25 mouse cellular contexts compared by ENCODE assay signal in the genomic region with DNA sequence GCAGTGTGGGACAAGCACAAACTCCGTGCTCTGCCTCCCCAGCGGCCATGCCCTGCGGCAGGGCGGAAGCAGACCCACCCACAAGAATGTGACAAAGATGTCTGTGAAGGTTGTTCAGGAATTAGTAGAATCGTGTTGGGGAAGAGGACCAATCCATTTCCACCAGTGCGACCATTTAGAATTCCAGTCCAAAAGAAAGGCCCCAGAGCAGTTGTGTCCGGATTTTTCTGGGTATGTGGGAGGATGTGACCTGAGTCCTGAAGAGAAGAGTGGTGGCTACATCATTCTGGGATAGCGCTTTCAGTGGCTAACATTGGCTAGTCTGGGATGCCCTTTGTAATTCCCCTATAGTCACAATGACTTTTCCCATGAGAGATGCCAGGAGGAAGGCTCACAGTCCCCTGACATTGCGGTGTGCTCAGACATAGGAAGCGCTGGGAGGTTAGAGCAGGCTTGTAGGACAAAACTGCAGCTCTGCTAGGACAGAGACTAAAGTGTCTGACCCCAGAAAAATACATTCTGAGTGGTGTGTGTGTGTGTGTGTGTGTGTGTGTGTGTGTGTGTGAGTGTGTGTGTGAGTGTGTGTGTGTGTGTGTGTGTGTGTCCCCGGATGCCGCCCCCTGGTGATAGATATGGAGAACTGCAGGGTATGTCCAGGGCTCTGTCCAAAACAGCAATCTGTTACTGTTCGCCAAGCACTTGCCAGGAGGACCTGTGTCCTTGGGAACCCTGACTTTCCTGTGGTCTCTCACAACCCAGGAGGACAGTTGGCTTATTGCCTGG. TPM values are rescaled to one million over a fixed set of nuclear protein-coding genes. Genes with fewer than 3 reads are reported as not detected.
DNase-seq lines count a peak whose midpoint lies in the region; ATAC-seq and TF ChIP-seq lines count a peak whose summit lies in the region.
"Had no signal": no experiment of that assay in that cellular context is flagged by ENCODE, and none has a peak within 500 bp of the region (broad histone marks: within the 10 kb centered on the region; RNA-seq: fewer than 3 reads in every experiment).

No protein-coding gene starts in this region.

- no peak for ATAC-seq in forebrain, postnatal 0 days
- ATAC-seq in forebrain, embryonic 16.5 days, result no peak

- no peaks in the 10 kb centered on the region for H3K9me3 ChIP-seq in forebrain, postnatal 0 days (ENCODE audit: low read length)
- no peaks in the 10 kb centered on the region for H3K9me3 ChIP-seq in forebrain, embryonic 16.5 days (ENCODE audit: control insufficient read depth, low read length)
- H3K9me3 ChIP-seq: embryonic facial prominence, embryonic 13.5 days; hindbrain, embryonic 15.5 days; liver, embryonic 15.5 days; midbrain, embryonic 10.5 days; neural tube, embryonic 15.5 days had no signal

- no peak overlapping the region for H3K4me3 ChIP-seq in forebrain, postnatal 0 days (ENCODE audit: low read depth, low read length)
- H3K4me3 ChIP-seq in forebrain, embryonic 16.5 days (replicated peaks; ENCODE audit: low read length), result no peak overlapping the region
- H3K4me3 ChIP-seq in layer of hippocampus, adult 2 months, result no peak overlapping the region
- H3K4me3 ChIP-seq in thymus, adult 2 months (ENCODE audit: control insufficient read depth, insufficient read depth, low read length), result no peak overlapping the region
- H3K4me3 ChIP-seq: embryonic facial prominence, embryonic 13.5 days; hindbrain, embryonic 15.5 days; liver, embryonic 15.5 days; midbrain, embryonic 10.5 days; myocyte; neural tube, embryonic 15.5 days had no signal

- H3K4me1 ChIP-seq in forebrain, postnatal 0 days (ENCODE audit: insufficient read depth), result no peaks in the 10 kb centered on the region
- no peaks in the 10 kb centered on the region for H3K4me1 ChIP-seq in forebrain, embryonic 16.5 days (replicated peaks; ENCODE audit: control insufficient read depth, insufficient read depth, low read length)
- H3K4me1 ChIP-seq in thymus, adult 2 months (replicated peaks; ENCODE audit: control insufficient read depth, insufficient read depth, low read length), result peaks cover 6% of the 10 kb centered on the region
- H3K4me1 ChIP-seq: embryonic facial prominence, embryonic 13.5 days; hindbrain, embryonic 15.5 days; liver, embryonic 15.5 days; neural tube, embryonic 15.5 days had no signal

- 80% methylated on average over 13 of the region's 13 CpGs for WGBS in forebrain, postnatal 0 days
- 79% methylated on average over 13 of the region's 13 CpGs for WGBS in forebrain, embryonic 16.5 days
- WGBS in thymus, adult 2 months, result 85% methylated on average over 13 of the region's 13 CpGs

- TF ChIP-seq CTCF in forebrain, postnatal 0 days (IDR thresholded peaks at IDR 0.05; ENCODE audit: low read depth), result 0 out of 2 replicates have a peak, but pooled peaks have one; percentile 12
- 0 out of 2 replicates have a peak, but pooled peaks have one; percentile 8 for TF ChIP-seq CTCF in layer of hippocampus, adult 2 months (conservative IDR thresholded peaks at IDR 0.05)
- TF ChIP-seq CTCF in thymus, adult 2 months (IDR thresholded peaks at IDR 0.05; ENCODE audit: borderline replicate concordance, control insufficient read depth, extremely low read depth, insufficient read depth, low read length, poor library complexity), result peak; percentile 54; the same call in 1 of the 2 replicates

- no peak for TF ChIP-seq POLR2A in thymus, adult 2 months (IDR thresholded peaks at IDR 0.05; ENCODE audit: control insufficient read depth, extremely low read depth, insufficient read depth, low read length, poor library complexity)

- DNase-seq in forebrain, postnatal 0 days, result no peak
- no peak for DNase-seq in layer of hippocampus, adult 2 months (ENCODE audit: low spot score in 2 of 2)
- DNase-seq in layer of hippocampus, postnatal 36 days, result no peak
- no peak for DNase-seq in thymus, adult 2 months
- no peak for DNase-seq in thymus, postnatal 36 days
- DNase-seq in frontal cortex, postnatal 25 days (ENCODE audit: low spot score in 2 of 2), result no peak
- DNase-seq in kidney, adult 18-20 months, result no peak
- DNase-seq: adrenal gland, postnatal 14 days; cerebellum, adult 9-10 months; gastrocnemius, postnatal 10 days; left cerebral cortex, postnatal 4 days; lung, postnatal 4 days; right cerebral cortex, postnatal 4 days had no signal

- H3K9ac ChIP-seq in forebrain, postnatal 0 days, result no peak overlapping the region
- H3K9ac ChIP-seq in forebrain, embryonic 16.5 days (replicated peaks; ENCODE audit: low read depth, low read length), result no peak overlapping the region
- H3K9ac ChIP-seq: embryonic facial prominence, embryonic 13.5 days; hindbrain, embryonic 15.5 days; liver, embryonic 15.5 days; neural tube, embryonic 15.5 days had no signal

- no peak overlapping the region for H3K27ac ChIP-seq in forebrain, postnatal 0 days (ENCODE audit: low read depth, low read length)
- no peak overlapping the region for H3K27ac ChIP-seq in forebrain, embryonic 16.5 days (ENCODE audit: low read length)
- no peak overlapping the region for H3K27ac ChIP-seq in layer of hippocampus, adult 2 months
- no peak overlapping the region for H3K27ac ChIP-seq in thymus, adult 2 months (ENCODE audit: control insufficient read depth, insufficient read depth, low read length)
- H3K27ac ChIP-seq: embryonic facial prominence, embryonic 13.5 days; hindbrain, embryonic 15.5 days; liver, embryonic 15.5 days; midbrain, embryonic 10.5 days; neural tube, embryonic 15.5 days had no signal

- no peaks in the 10 kb centered on the region for H3K27me3 ChIP-seq in forebrain, postnatal 0 days (ENCODE audit: insufficient read depth, low read length)
- H3K27me3 ChIP-seq in forebrain, embryonic 16.5 days (replicated peaks; ENCODE audit: control insufficient read depth, insufficient read depth, low read length), result no peaks in the 10 kb centered on the region
- H3K27me3 ChIP-seq in thymus, adult 2 months (ENCODE audit: control insufficient read depth, insufficient read depth, low read length), result no peaks in the 10 kb centered on the region
- H3K27me3 ChIP-seq: embryonic facial prominence, embryonic 13.5 days; hindbrain, embryonic 15.5 days; neural tube, embryonic 15.5 days had no signal

- H3K4me2 ChIP-seq in forebrain, postnatal 0 days (ENCODE audit: low read depth), result no peak overlapping the region
- no peak overlapping the region for H3K4me2 ChIP-seq in forebrain, embryonic 16.5 days (ENCODE audit: low read length)
- H3K4me2 ChIP-seq: embryonic facial prominence, embryonic 13.5 days; hindbrain, embryonic 15.5 days; liver, embryonic 15.5 days; neural tube, embryonic 15.5 days had no signal

- no peaks in the 10 kb centered on the region for H3K36me3 ChIP-seq in forebrain, postnatal 0 days (ENCODE audit: insufficient read depth)
- H3K36me3 ChIP-seq in forebrain, embryonic 16.5 days (ENCODE audit: control insufficient read depth, insufficient read depth), result no peaks in the 10 kb centered on the region
- no peaks in the 10 kb centered on the region for H3K36me3 ChIP-seq in thymus, adult 2 months (ENCODE audit: control insufficient read depth, insufficient read depth, low read length)
- H3K36me3 ChIP-seq: embryonic facial prominence, embryonic 13.5 days; hindbrain, embryonic 15.5 days; liver, embryonic 15.5 days; midbrain, embryonic 10.5 days; neural tube, embryonic 15.5 days had no signal

RNA-seq across cellular contexts. Expression of gene Ceacam9, which starts 8.9 kb away (rescaled TPM):
- total RNA-seq in forebrain, postnatal 0 days (2014; rRNA removed), result not detected in 2 replicates
- 0.13 and 0.18 TPM in 2 replicates for polyA plus RNA-seq in forebrain, postnatal 0 days (2015; fragmentation: Nextera tagmentation; extraction: Ambion mirVana)
- 0.15 and 0.20 TPM in 2 replicates for polyA plus RNA-seq in forebrain, embryonic 16.5 days (2015; fragmentation: Nextera tagmentation; extraction: Ambion mirVana)
- total RNA-seq in layer of hippocampus, adult 2 months (2021), result not detected
- not detected for total RNA-seq in layer of hippocampus, postnatal 36 days (2021)
- 0.07 TPM in 1 of 2 replicates, not detected in the other for polyA plus RNA-seq in thymus, adult 2 months (2012; rRNA removed)
- total RNA-seq: adrenal gland, postnatal 14 days; gastrocnemius, postnatal 10 days; heart, adult 8-10 months; layer of hippocampus, adult 18-20 months; left cerebral cortex, postnatal 4 days had no signal
- polyA plus RNA-seq: embryonic facial prominence, embryonic 13.5 days; kidney, embryonic 14.5 days; liver, embryonic 15.5 days; midbrain, embryonic 10.5 days; myocyte; urinary bladder, adult 2 months had no signal

RNA-seq across cellular contexts. Expression of gene Ap2s1, which starts 25.4 kb away (rescaled TPM):
- total RNA-seq in forebrain, postnatal 0 days (2014; rRNA removed), result 519 and 565 TPM in 2 replicates
- 566 and 578 TPM in 2 replicates for polyA plus RNA-seq in forebrain, postnatal 0 days (2015; fragmentation: Nextera tagmentation; extraction: Ambion mirVana)
- polyA plus RNA-seq in forebrain, embryonic 16.5 days (2015; fragmentation: Nextera tagmentation; extraction: Ambion mirVana), result 364 and 377 TPM in 2 replicates
- 100 to 1,000 TPM; 237 to 271 TPM for total RNA-seq in layer of hippocampus, adult 2 months (2021)
- total RNA-seq in layer of hippocampus, postnatal 36 days (2021), result 100 to 1,000 TPM; 257 to 299 TPM
- 418 and 426 TPM in 2 replicates for polyA plus RNA-seq in thymus, adult 2 months (2012; rRNA removed)

RNA-seq across cellular contexts. Expression of gene Ceacam15, which starts 37.3 kb away (rescaled TPM):
- total RNA-seq in forebrain, postnatal 0 days (2014; rRNA removed), result not detected in 2 replicates
- polyA plus RNA-seq in forebrain, postnatal 0 days (2015; fragmentation: Nextera tagmentation; extraction: Ambion mirVana), result not detected in 2 replicates
- polyA plus RNA-seq in forebrain, embryonic 16.5 days (2015; fragmentation: Nextera tagmentation; extraction: Ambion mirVana), result not detected in 2 replicates
- total RNA-seq in layer of hippocampus, adult 2 months (2021), result not detected
- not detected for total RNA-seq in layer of hippocampus, postnatal 36 days (2021)
- polyA plus RNA-seq in thymus, adult 2 months (2012; rRNA removed), result 0.75 and 0.84 TPM in 2 replicates
- total RNA-seq: adrenal gland, postnatal 14 days; gastrocnemius, postnatal 10 days; heart, adult 8-10 months; layer of hippocampus, adult 18-20 months; left cerebral cortex, adult 18-20 months; left cerebral cortex, postnatal 4 days had no signal
- polyA plus RNA-seq: embryonic facial prominence, embryonic 13.5 days; hindbrain, embryonic 15.5 days; kidney, embryonic 14.5 days; liver, embryonic 15.5 days; midbrain, embryonic 10.5 days; myocyte; neural tube, embryonic 15.5 days; urinary bladder, adult 2 months had no signal
